20 mouse cellular contexts compared by ENCODE assay signal in the genomic region with DNA sequence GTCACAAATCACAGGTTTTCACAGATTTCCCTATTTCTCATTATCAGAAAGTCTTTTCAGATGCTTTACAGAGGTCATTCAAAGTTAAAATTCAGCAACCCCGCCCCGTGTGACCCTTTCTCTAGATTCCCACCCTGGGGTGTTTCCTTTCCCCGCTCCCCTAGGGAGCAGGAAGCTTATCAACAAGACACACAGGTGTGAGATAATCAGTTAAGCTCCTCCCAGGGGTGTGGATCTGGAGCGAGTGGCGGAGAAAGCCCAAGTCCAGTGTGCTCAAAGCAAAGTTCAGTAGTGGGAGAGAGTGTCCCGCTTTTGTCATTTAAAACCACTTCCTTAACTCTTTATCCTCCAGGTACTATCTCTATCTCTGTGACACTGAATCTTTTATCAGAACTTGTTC. TPM values are rescaled to one million over a fixed set of nuclear protein-coding genes. Genes with fewer than 3 reads are reported as not detected.
DNase-seq lines count a peak whose midpoint lies in the region; ATAC-seq and TF ChIP-seq lines count a peak whose summit lies in the region.
"Had no signal": no experiment of that assay in that cellular context is flagged by ENCODE, and none has a peak within 500 bp of the region (broad histone marks: within the 10 kb centered on the region; RNA-seq: fewer than 3 reads in every experiment).

No protein-coding gene starts in this region.

- H3K27ac ChIP-seq in ES-E14 (ENCODE audit: insufficient read depth, low read depth, low read length, poor library complexity, severe bottlenecking): peak overlapping the region; percentile 87; the same call in 1 of the 2 replicates
- H3K27ac ChIP-seq in intestine, postnatal 0 days (ENCODE audit: low read depth, low read length): no peak overlapping the region
- H3K27ac ChIP-seq in small intestine, adult 2 months (ENCODE audit: insufficient read depth, low read depth, low read length): 0 out of 2 replicates have a peak overlapping the region, but pooled peaks have one; percentile 32
- no peak overlapping the region for H3K27ac ChIP-seq in forebrain, embryonic 10.5 days
- H3K27ac ChIP-seq in forebrain, embryonic 11.5 days (ENCODE audit: low read depth, low read length): no peak overlapping the region
- H3K27ac ChIP-seq: embryonic facial prominence, embryonic 12.5 days; kidney, embryonic 15.5 days; limb, embryonic 13.5 days; midbrain, embryonic 13.5 days; neural tube, embryonic 13.5 days had no signal

- 34% methylated on average over 6 of the region's 6 CpGs for WGBS in intestine, postnatal 0 days
- 25% methylated on average over 6 of the region's 6 CpGs for WGBS in small intestine, adult 2 months
- 38% methylated on average over 6 of the region's 6 CpGs for WGBS in forebrain, embryonic 10.5 days
- 31% methylated on average over 6 of the region's 6 CpGs for WGBS in forebrain, embryonic 11.5 days

- H3K27me3 ChIP-seq in E14TG2a.4 (ENCODE audit: insufficient read depth, low read length): no peaks in the 10 kb centered on the region
- no peaks in the 10 kb centered on the region for H3K27me3 ChIP-seq in intestine, postnatal 0 days (replicated peaks; ENCODE audit: control insufficient read depth, insufficient read depth, low read length)
- H3K27me3 ChIP-seq in small intestine, adult 2 months (ENCODE audit: control insufficient read depth, insufficient read depth, low read length): no peaks in the 10 kb centered on the region
- peaks cover 33% of the 10 kb centered on the region for H3K27me3 ChIP-seq in forebrain, embryonic 10.5 days (ENCODE audit: poor library complexity, severe bottlenecking)
- H3K27me3 ChIP-seq in forebrain, embryonic 11.5 days (ENCODE audit: control insufficient read depth, insufficient read depth, low read length): no peaks in the 10 kb centered on the region
- H3K27me3 ChIP-seq: embryonic facial prominence, embryonic 12.5 days; kidney, embryonic 15.5 days; limb, embryonic 13.5 days; midbrain, embryonic 13.5 days; neural tube, embryonic 13.5 days; Patski had no signal

- H3K9ac ChIP-seq in ES-E14 (ENCODE audit: insufficient read depth, low read depth, low read length, poor library complexity, severe bottlenecking): no peak overlapping the region
- H3K9ac ChIP-seq in intestine, postnatal 0 days (ENCODE audit: low read depth, low read length): no peak overlapping the region
- no peak overlapping the region for H3K9ac ChIP-seq in forebrain, embryonic 11.5 days (ENCODE audit: low read length)
- H3K9ac ChIP-seq: embryonic facial prominence, embryonic 12.5 days; forebrain, postnatal 0 days; kidney, embryonic 15.5 days; limb, embryonic 13.5 days; midbrain, embryonic 13.5 days; neural tube, embryonic 13.5 days had no signal

- H3K9me3 ChIP-seq in E14TG2a.4 (ENCODE audit: low read length): peaks cover 35% of the 10 kb centered on the region
- H3K9me3 ChIP-seq in ES-E14 (ENCODE audit: control insufficient read depth, insufficient read depth, low read depth, low read length): no peaks in the 10 kb centered on the region
- H3K9me3 ChIP-seq in intestine, postnatal 0 days (ENCODE audit: control insufficient read depth): no peaks in the 10 kb centered on the region
- H3K9me3 ChIP-seq in forebrain, embryonic 10.5 days: no peaks in the 10 kb centered on the region; the same call in 1 of the 2 replicates
- no peaks in the 10 kb centered on the region for H3K9me3 ChIP-seq in forebrain, embryonic 11.5 days (ENCODE audit: control insufficient read depth, low read length)
- H3K9me3 ChIP-seq: embryonic facial prominence, embryonic 12.5 days; kidney, embryonic 15.5 days; limb, embryonic 13.5 days had no signal

- TF ChIP-seq POLR2A in small intestine, adult 2 months (IDR thresholded peaks at IDR 0.05; ENCODE audit: low read depth, low read length): no peak

- ATAC-seq in intestine, postnatal 0 days: peak; percentile 74
- no peak for ATAC-seq in forebrain, embryonic 11.5 days (replicated peaks; ENCODE audit: low FRiP score)
- ATAC-seq: forebrain, postnatal 0 days; midbrain, embryonic 13.5 days; Patski had no signal

- in situ Hi-C loops in ES-E14 (cut with MboI; ENCODE audit: low sequenced_read_pairs in 2 of 2, unreplicated experiment in 2 of 2): no loop called here

- peaks cover 12% of the 10 kb centered on the region for H3K36me3 ChIP-seq in E14TG2a.4 (ENCODE audit: insufficient read depth, low read length)
- no peaks in the 10 kb centered on the region; the same call in 1 of the 2 replicates for H3K36me3 ChIP-seq in ES-E14 (ENCODE audit: control insufficient read depth, insufficient read depth, low read length, poor library complexity, severe bottlenecking)
- H3K36me3 ChIP-seq in intestine, postnatal 0 days (ENCODE audit: control insufficient read depth, insufficient read depth): no peaks in the 10 kb centered on the region
- H3K36me3 ChIP-seq in small intestine, adult 2 months (ENCODE audit: control insufficient read depth, insufficient read depth, low read length): no peaks in the 10 kb centered on the region
- H3K36me3 ChIP-seq in forebrain, embryonic 10.5 days (replicated peaks): no peaks in the 10 kb centered on the region
- H3K36me3 ChIP-seq in forebrain, embryonic 11.5 days (ENCODE audit: control insufficient read depth, insufficient read depth, low read length): no peaks in the 10 kb centered on the region
- H3K36me3 ChIP-seq: embryonic facial prominence, embryonic 12.5 days; kidney, embryonic 15.5 days; limb, embryonic 13.5 days; midbrain, embryonic 13.5 days; neural tube, embryonic 13.5 days had no signal

- H3K4me1 ChIP-seq in E14TG2a.4 (replicated peaks; ENCODE audit: low read depth, low read length) (peaks cover 77% of the 10 kb centered on the region), ES-E14 (ENCODE audit: control insufficient read depth in 2 of 2, insufficient read depth in 2 of 2, low read length in 2 of 2, poor library complexity in 1 of 2) (peaks cover 9 to 21% of the 10 kb centered on the region in 2 experiments)
- no peaks in the 10 kb centered on the region for H3K4me1 ChIP-seq in intestine, postnatal 0 days (replicated peaks; ENCODE audit: control insufficient read depth, insufficient read depth, low read length)
- H3K4me1 ChIP-seq in small intestine, adult 2 months (ENCODE audit: control insufficient read depth, insufficient read depth, insufficient read length, low read length): peaks cover 14% of the 10 kb centered on the region
- peaks cover 15% of the 10 kb centered on the region for H3K4me1 ChIP-seq in forebrain, embryonic 10.5 days
- 0 out of 2 replicates have a peak, but pooled peaks cover 2% of the 10 kb centered on the region for H3K4me1 ChIP-seq in forebrain, embryonic 11.5 days (replicated peaks; ENCODE audit: control insufficient read depth, insufficient read depth, low read length)
- H3K4me1 ChIP-seq: embryonic facial prominence, embryonic 12.5 days; limb, embryonic 13.5 days; midbrain, embryonic 13.5 days; neural tube, embryonic 13.5 days had no signal

- no peak for TF ChIP-seq CTCF in E14TG2a.4 (conservative IDR thresholded peaks at IDR 0.05; ENCODE audit: low read length)
- TF ChIP-seq CTCF in intestine, postnatal 0 days (IDR thresholded peaks at IDR 0.05; ENCODE audit: low read depth): no peak
- TF ChIP-seq CTCF in small intestine, adult 2 months (IDR thresholded peaks at IDR 0.05; ENCODE audit: extremely low read depth, insufficient read length, insufficient replicate concordance, low read depth, low read length): no peak

- 0 out of 2 replicates have a peak overlapping the region, but pooled peaks have one; percentile 20 for H3K4me3 ChIP-seq in E14TG2a.4 (replicated peaks; ENCODE audit: low read length)
- no peak overlapping the region for H3K4me3 ChIP-seq in ES-E14 (ENCODE audit: insufficient read depth in 1 of 2, low read depth in 1 of 2, low read length in 2 of 2, poor library complexity in 1 of 2, severe bottlenecking in 1 of 2)
- no peak overlapping the region for H3K4me3 ChIP-seq in intestine, postnatal 0 days (ENCODE audit: low read depth, low read length)
- no peak overlapping the region for H3K4me3 ChIP-seq in small intestine, adult 2 months (ENCODE audit: low read depth, low read length)
- no peak overlapping the region for H3K4me3 ChIP-seq in forebrain, embryonic 10.5 days
- H3K4me3 ChIP-seq in forebrain, embryonic 11.5 days (ENCODE audit: low read depth, low read length): no peak overlapping the region
- H3K4me3 ChIP-seq: embryonic facial prominence, embryonic 12.5 days; kidney, embryonic 15.5 days; limb, embryonic 13.5 days; midbrain, embryonic 13.5 days; neural tube, embryonic 13.5 days had no signal

- H3K4me2 ChIP-seq in intestine, postnatal 0 days (replicated peaks; ENCODE audit: low read depth): no peak overlapping the region
- H3K4me2 ChIP-seq in forebrain, embryonic 11.5 days (ENCODE audit: low read depth, low read length, severe bottlenecking): no peak overlapping the region
- H3K4me2 ChIP-seq: embryonic facial prominence, embryonic 12.5 days; heart, embryonic 11.5 days; kidney, embryonic 15.5 days; limb, embryonic 13.5 days; midbrain, embryonic 13.5 days; neural tube, embryonic 13.5 days had no signal

- DNase-seq in ES-E14 (ENCODE audit: low read depth, low spot score): peak; percentile 88
- no peak for DNase-seq in gastrocnemius, postnatal 25 days
- DNase-seq in cerebellum, adult 18-20 months: no peak
- no peak for DNase-seq in forebrain, embryonic 10.5 days (ENCODE audit: extremely low spot score, low spot score)
- DNase-seq in forebrain, embryonic 11.5 days (ENCODE audit: low spot score): no peak
- DNase-seq: B cell, adult 2 months; cerebellum, adult 9-10 months; forebrain, postnatal 0 days; heart, postnatal 10 days; right cerebral cortex, adult 18-20 months had no signal

TF ChIP-seq in ES-E14, 5 proteins besides CTCF, POLR2A, EP300 and RAD21:
- TF ChIP-seq HCFC1 (IDR thresholded peaks at IDR 0.05; ENCODE audit: borderline replicate concordance, insufficient read depth, low read length) (no peak), CHD2 (IDR thresholded peaks at IDR 0.05; ENCODE audit: low read depth, low read length) (peak; percentile 48; the same call in 1 of the 2 replicates)
TF ChIP-seq in ES-E14: peak in this region for 1.

RNA-seq across cellular contexts. Expression of a gene that starts 35.7 kb away (rescaled TPM):
- 49.5 and 69.0 TPM in 2 replicates for total RNA-seq in ES-E14 (2012; rRNA removed)
- polyA plus RNA-seq in intestine, postnatal 0 days (2015; fragmentation: Nextera tagmentation; extraction: Ambion mirVana): 36.1 and 41.1 TPM in 2 replicates
- polyA plus RNA-seq in small intestine, adult 2 months (2012; rRNA removed): 5.6 and 11.6 TPM in 2 replicates
- 10 to 100 TPM; 19.8 to 20.1 TPM for total RNA-seq in gastrocnemius, postnatal 25 days (2021)
- polyA plus RNA-seq in forebrain, embryonic 10.5 days (2016; fragmentation: Nextera tagmentation; extraction: Ambion mirVana): 24.7 and 27.6 TPM in 2 replicates
- 22.2 and 24.4 TPM in 2 replicates for polyA plus RNA-seq in forebrain, embryonic 11.5 days (2014; fragmentation: Nextera tagmentation; extraction: Ambion mirVana)

Comparison
In these comparisons a context has a peak if more than half of its experiments do, and no peak if none do; other contexts are left out.
1. H3K27ac ChIP-seq: peak in ES-E14 (single experiment) and small intestine, adult 2 months (single experiment); none in intestine, postnatal 0 days (single experiment), forebrain, embryonic 10.5 days (single experiment) and forebrain, embryonic 11.5 days (single experiment).